Mouse (Mus musculus) stomach, embryonic 14.5 days (tissue): Measurements from ENCODE around the gene Dact3. TPM values are rescaled to one million over a fixed set of nuclear protein-coding genes. Genes with fewer than 3 reads are reported as not detected.
A peak's percentile ranks its signal among the peaks of the same experiment; 100 is the strongest.

Experiments
- ATAC-seq: fragments of 200-750 bp; cut with Nextera tagmentation; 2 replicates; pipeline ENCODE4 v1.8.0; 2017; ENCODE audit warnings: low read depth, moderate TSS enrichment; ENCODE audit not compliant: insufficient number of reproducible peaks, insufficient read depth, low FRiP score
- H3K27ac ChIP-seq: fragments of 300-500 bp; sonication (generic); 2 replicates; pipeline ENCODE4 v1.5.1; 2014; ENCODE audit warnings: mild to moderate bottlenecking, low read length, moderate library complexity, mixed read lengths
- H3K27me3 ChIP-seq: fragments of 300-500 bp; sonication (generic); 2 replicates; pipeline ENCODE4 v1.6.1; 2014; ENCODE audit warnings: low read length, control low read depth, mixed read lengths; ENCODE audit not compliant: control insufficient read depth, insufficient read depth
- H3K36me3 ChIP-seq: fragments of 300-500 bp; sonication (generic); 2 replicates; pipeline ENCODE4 v1.6.1; 2014; ENCODE audit warnings: mild to moderate bottlenecking, control low read depth, low read length, moderate library complexity, mixed read lengths; ENCODE audit not compliant: control insufficient read depth, insufficient read depth
- H3K4me1 ChIP-seq: fragments of 300-500 bp; sonication (generic); 2 replicates; pipeline ENCODE4 v1.6.1; 2014; ENCODE audit warnings: low read length, control low read depth, mixed read lengths; ENCODE audit not compliant: control insufficient read depth, insufficient read depth
- H3K4me2 ChIP-seq: fragments of 300-500 bp; sonication (generic); replicated peaks from 2 replicates; pipeline ENCODE4 v1.6.1; 2014; ENCODE audit warnings: low read depth, low read length, control low read depth
- H3K4me3 ChIP-seq: fragments of 300-500 bp; sonication (generic); 2 replicates; pipeline ENCODE4 v1.5.1; 2014; ENCODE audit warnings: low read depth, low read length, control low read depth
- H3K9ac ChIP-seq: fragments of 300-500 bp; sonication (generic); replicated peaks from 2 replicates; pipeline ENCODE4 v1.6.1; 2014; ENCODE audit warnings: low read depth, mild to moderate bottlenecking, control low read depth, low read length, moderate library complexity, mixed read lengths
- H3K9me3 ChIP-seq: fragments of 300-500 bp; sonication (generic); 2 replicates; pipeline ENCODE4 v1.6.1; 2016; ENCODE audit warnings: low read depth, low read length, control low read depth; ENCODE audit not compliant: control insufficient read depth
- WGBS: fragments of 180-500 bp; shearing (Covaris S2); extraction: QIAGEN DNeasy Blood & Tissue Kit; methylation state at CpG from one replicate; pipeline ENCODE4 v1.1.7; 2014; 5-methylcytosine and 5-hydroxymethylcytosine counted together
- polyA plus RNA-seq: library from polyadenylated mRNA; unstranded; fragments of >200 nt; fragmentation: Nextera tagmentation; extraction: Ambion mirVana; gene quantifications from 2 replicates; pipeline ENCODE4 v1.2.1, GENCODE M21; 2014

Gene Dact3
- polyA plus RNA-seq, 1 experiment from 2014 or later = 5.5 TPM

DNA sequence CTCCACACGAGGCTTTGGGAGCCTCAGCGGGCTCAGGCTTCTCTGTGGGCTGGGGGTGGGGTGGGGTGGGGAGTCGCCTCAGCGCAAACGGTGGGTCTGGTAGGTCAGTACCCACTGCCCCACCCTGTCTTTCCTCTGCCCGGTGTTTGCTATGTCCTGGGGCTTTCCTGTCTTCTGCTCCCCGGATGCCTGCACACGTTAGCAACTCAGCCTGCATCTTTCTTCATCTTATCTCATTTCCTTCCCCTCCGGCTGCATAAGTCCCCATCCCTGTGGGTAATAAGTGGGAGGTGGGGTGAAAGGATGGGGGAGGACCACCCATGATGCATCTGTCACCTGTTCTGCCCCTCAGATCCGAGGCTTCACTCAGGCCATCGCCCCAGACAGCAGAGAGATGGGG is 33.2 kb downstream of the Dact3 start:
- H3K4me1 ChIP-seq = peaks cover 38% of the 10 kb centered on the region

DNA sequence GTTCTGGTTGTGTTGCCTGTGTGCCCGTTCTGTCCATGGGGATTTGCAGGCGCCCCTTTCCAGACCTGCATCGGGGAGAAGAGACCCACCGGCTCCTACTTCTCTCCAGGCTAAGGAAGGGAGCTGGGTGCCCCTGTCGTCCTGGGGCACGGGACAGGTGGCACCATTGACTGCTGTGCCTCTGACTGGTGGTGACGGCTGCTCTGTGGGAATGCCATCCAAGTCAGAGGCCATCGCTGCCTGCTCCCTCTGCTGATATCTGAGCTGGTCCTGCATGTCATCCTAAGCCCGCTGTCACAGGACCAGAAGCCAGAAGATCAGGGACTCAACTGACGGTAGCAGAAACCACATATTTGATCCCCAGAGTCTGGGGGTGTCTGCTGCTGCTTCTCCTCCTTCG is 33.7 kb downstream of the Dact3 start:
- no peaks in the 10 kb centered on the region for H3K9me3 ChIP-seq
- H3K9ac ChIP-seq = no peak overlapping the region; the same call in 1 of the 2 replicates
- no peak overlapping the region; the same call in 1 of the 2 replicates for H3K27ac ChIP-seq
- WGBS = 41% methylated on average over 11 of the region's 11 CpGs
- ATAC-seq = no peak
- no peaks in the 10 kb centered on the region for H3K27me3 ChIP-seq
- no peak overlapping the region for H3K4me3 ChIP-seq
- H3K4me1 ChIP-seq = peaks cover 38% of the 10 kb centered on the region
- H3K4me2 ChIP-seq = no peak overlapping the region; the same call in 1 of the 2 replicates
- H3K36me3 ChIP-seq = no peaks in the 10 kb centered on the region

More for the DNA sequence above, 33.2 kb downstream of the Dact3 start:
- no peak for ATAC-seq
- H3K4me2 ChIP-seq = 0 out of 2 replicates have a peak overlapping the region, but pooled peaks have one; percentile 10
- 24% methylated on average over 11 of the region's 11 CpGs for WGBS
- no peaks in the 10 kb centered on the region for H3K9me3 ChIP-seq
- H3K4me3 ChIP-seq = no peak overlapping the region
- no peaks in the 10 kb centered on the region for H3K27me3 ChIP-seq
- H3K27ac ChIP-seq = no peak overlapping the region
- H3K36me3 ChIP-seq = no peaks in the 10 kb centered on the region
- H3K9ac ChIP-seq = no peak overlapping the region

GRCm38 (mm10) chr7:16909909-16910308 is 34.8 kb downstream of the Dact3 start:
- H3K27ac ChIP-seq = no peak overlapping the region
- no peaks in the 10 kb centered on the region for H3K27me3 ChIP-seq
- H3K36me3 ChIP-seq = peaks cover 7% of the 10 kb centered on the region
- WGBS = 33% methylated on average over 10 of the region's 10 CpGs
- no peak for ATAC-seq
- H3K4me3 ChIP-seq = no peak overlapping the region
- H3K9ac ChIP-seq = no peak overlapping the region
- H3K4me2 ChIP-seq = no peak overlapping the region
- no peaks in the 10 kb centered on the region for H3K9me3 ChIP-seq
- peaks cover 38% of the 10 kb centered on the region for H3K4me1 ChIP-seq

DNA sequence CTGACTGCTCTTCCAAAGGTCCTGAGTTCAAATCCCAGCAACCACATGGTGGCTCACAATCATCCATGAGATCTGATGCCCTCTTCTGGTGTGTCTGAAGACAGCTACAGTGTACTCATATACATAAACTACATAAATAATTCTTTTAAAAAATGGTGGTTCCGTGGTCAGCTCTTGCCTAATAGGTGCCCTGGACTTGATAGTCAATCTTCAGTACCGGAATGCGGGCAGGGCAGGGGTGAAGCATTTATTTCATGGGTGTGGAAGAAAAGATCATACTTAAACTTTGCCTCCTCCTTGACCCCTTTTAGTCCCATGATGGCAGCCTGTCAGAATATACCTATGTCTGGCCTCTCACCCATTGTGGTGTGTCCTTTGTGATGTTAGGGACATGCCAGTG is 36.8 kb downstream of the Dact3 start:
- no peaks in the 10 kb centered on the region for H3K27me3 ChIP-seq
- WGBS = 88% methylated on average over 3 of the region's 3 CpGs
- H3K4me1 ChIP-seq = peaks cover 20% of the 10 kb centered on the region
- no peak overlapping the region for H3K9ac ChIP-seq
- H3K9me3 ChIP-seq = no peaks in the 10 kb centered on the region
- H3K4me3 ChIP-seq = no peak overlapping the region
- peaks cover 26% of the 10 kb centered on the region for H3K36me3 ChIP-seq
- no peak overlapping the region for H3K4me2 ChIP-seq
- no peak for ATAC-seq
- H3K27ac ChIP-seq = no peak overlapping the region

- H3K4me1 ChIP-seq = peaks cover 17% of the 10 kb centered on the region
- H3K4me2 ChIP-seq = no peak overlapping the region
- no peak overlapping the region for H3K27ac ChIP-seq
- no peak overlapping the region for H3K4me3 ChIP-seq
- 61% methylated on average over 6 of the region's 6 CpGs for WGBS
- no peaks in the 10 kb centered on the region for H3K27me3 ChIP-seq
- H3K36me3 ChIP-seq = peaks cover 30% of the 10 kb centered on the region
- no peak overlapping the region for H3K9ac ChIP-seq
- H3K9me3 ChIP-seq = no peaks in the 10 kb centered on the region
- ATAC-seq = no peak
These were observed 37.2 kb downstream of the Dact3 start for GRCm38 (mm10) chr7:16912360-16912759.

GRCm38 (mm10) chr7:16913806-16914452 is 38.8 kb downstream of the Dact3 start:
- Histone ChIP-seq H3K27me3 (no peaks in the 10 kb centered on the region), H3K27ac (no peak overlapping the region), H3K36me3 (peaks cover 46% of the 10 kb centered on the region), H3K9me3 (no peaks in the 10 kb centered on the region), H3K4me3 (no peak overlapping the region), H3K9ac (no peak overlapping the region; the same call in 1 of the 2 replicates), H3K4me1 (peaks cover 5% of the 10 kb centered on the region; the same call in 1 of the 2 replicates), H3K4me2 (no peak overlapping the region)
- 29% methylated on average over 10 of the region's 10 CpGs for WGBS
- ATAC-seq = peak; percentile 59; the same call in 1 of the 2 replicates

DNA sequence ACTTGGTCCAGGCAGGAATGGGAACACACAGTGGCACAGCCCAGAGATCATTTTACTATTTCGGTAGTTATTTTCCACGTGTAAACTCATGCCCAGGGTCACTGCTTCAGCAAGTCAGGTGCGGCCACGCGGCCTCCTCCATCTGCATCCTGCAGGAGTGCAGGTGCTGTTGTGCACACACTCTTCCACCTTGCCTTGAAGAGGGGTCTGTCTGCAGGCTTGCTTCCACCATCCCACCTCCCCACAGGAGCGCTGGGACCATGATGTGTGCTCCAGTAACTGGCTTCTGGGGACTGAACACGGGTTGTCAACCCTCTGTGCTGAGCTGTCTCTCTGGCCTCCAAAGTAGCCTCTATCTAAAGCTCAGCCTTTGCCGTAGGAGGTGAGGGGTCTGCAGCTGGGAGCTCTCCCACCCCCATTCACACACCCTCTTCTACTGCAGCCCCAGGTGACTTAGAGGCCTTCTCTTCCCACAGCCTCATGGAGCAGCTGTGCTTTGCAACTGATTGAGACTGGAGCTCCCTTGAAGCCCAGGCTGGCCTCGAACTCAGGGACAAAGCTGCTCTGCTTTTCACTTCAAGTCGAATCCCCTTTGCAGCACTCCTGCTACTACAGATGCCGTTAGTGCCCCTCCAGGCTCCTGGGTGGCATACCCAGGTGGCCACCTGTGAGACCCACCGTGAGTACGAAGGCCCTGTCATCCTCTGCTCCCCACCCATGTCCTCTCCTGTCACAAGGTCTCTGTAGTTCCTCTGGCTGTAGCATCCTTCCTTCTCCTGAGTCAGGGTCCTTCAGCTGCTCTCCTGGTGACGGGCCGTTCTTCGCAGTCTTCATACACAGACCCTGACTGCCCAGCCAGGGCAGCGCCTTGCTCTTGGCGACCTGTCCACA is 39.6 kb downstream of the Dact3 start:
- Histone ChIP-seq H3K27ac (no peak overlapping the region), H3K4me1 (peaks cover 2% of the 10 kb centered on the region; the same call in 1 of the 2 replicates), H3K4me3 (no peak overlapping the region), H3K9ac (0 out of 2 replicates have a peak overlapping the region, but pooled peaks have one; percentile 21), H3K27me3 (no peaks in the 10 kb centered on the region), H3K36me3 (peaks cover 54% of the 10 kb centered on the region), H3K4me2 (no peak overlapping the region), H3K9me3 (no peaks in the 10 kb centered on the region)
- ATAC-seq = no peak
- WGBS = 81% methylated on average over 18 of the region's 18 CpGs

DNA sequence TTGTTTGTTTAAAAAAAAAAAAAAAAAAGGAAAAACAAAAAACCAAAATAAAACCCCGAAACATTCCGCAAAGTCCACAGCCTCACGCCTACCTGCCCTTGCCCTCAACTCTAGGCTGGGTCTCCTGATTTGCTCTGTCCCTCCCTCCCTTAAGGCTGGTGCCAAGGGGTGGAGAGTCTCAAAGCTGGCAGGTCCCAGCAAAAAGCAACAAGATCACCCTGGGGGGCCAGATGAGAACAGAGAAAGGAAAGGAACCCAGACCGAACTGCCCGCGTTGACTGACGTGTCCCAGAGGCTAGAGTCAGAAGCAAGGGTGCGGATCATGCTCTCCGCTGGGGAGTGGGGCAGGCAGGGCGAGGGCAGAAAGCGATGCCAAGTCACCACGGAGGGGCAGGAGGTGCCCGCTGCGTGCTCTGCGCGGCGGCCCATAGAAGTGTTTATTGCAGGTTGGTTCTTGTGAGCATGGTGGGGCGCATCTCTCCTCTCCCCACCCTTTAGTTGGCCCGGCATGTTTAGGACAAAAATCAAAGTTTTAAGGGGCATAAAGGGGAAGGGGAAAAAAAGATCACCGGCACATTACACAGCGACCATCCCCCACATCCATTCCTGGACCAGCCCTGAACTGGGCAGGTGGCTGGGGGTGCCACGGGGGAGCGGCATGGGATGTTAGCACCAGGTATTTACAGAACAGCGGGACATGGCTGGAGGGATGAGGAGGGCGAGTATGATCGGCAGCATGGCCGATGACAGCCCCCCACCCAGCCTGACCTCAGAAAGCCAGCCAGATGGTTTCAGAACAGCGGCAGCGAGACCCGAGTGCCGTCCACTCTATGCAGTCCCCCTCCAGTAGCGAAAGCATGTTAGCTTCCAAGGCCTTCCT is 40.6 kb downstream of the Dact3 start:
- peaks cover 9% of the 10 kb centered on the region for H3K4me1 ChIP-seq
- H3K9me3 ChIP-seq = no peaks in the 10 kb centered on the region
- WGBS = 90% methylated on average over 30 of the region's 32 CpGs
- no peak overlapping the region for H3K9ac ChIP-seq
- no peak overlapping the region for H3K4me2 ChIP-seq
- no peak for ATAC-seq
- peaks cover 60% of the 10 kb centered on the region for H3K36me3 ChIP-seq
- no peak overlapping the region for H3K4me3 ChIP-seq
- H3K27me3 ChIP-seq = no peaks in the 10 kb centered on the region
- H3K27ac ChIP-seq = no peak overlapping the region
